Mouse (Mus musculus): ENCODE results near the gene Glipr2. TPM values are rescaled to one million over a fixed set of nuclear protein-coding genes. Genes with fewer than 3 reads are reported as not detected.

Glipr2 gene
- polyA plus RNA-seq, 1 experiment from 2014 or later: 77.4 TPM

DNA sequence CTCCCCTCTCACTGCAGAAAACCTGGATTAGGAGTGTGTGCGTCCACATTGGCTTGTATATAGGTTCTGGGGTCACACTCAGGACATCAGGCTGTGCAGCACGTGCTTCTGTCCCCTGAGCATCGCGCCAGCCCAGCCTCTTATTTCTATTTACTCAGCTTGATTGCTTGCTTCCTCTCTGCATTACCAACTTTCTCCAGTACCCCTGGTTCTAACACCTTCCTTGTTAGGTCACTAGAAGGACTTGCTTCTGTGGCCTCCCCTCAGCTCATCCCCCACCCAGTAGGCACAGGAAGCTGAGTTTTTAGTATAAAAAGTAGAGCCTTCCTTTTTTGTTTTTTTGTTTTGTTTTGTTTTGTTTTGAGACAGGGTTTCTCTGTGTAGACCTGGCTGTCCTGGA is 21.0 kb upstream of the Glipr2 start:
- WGBS: 60% methylated on average over 4 of the region's 4 CpGs

DNA sequence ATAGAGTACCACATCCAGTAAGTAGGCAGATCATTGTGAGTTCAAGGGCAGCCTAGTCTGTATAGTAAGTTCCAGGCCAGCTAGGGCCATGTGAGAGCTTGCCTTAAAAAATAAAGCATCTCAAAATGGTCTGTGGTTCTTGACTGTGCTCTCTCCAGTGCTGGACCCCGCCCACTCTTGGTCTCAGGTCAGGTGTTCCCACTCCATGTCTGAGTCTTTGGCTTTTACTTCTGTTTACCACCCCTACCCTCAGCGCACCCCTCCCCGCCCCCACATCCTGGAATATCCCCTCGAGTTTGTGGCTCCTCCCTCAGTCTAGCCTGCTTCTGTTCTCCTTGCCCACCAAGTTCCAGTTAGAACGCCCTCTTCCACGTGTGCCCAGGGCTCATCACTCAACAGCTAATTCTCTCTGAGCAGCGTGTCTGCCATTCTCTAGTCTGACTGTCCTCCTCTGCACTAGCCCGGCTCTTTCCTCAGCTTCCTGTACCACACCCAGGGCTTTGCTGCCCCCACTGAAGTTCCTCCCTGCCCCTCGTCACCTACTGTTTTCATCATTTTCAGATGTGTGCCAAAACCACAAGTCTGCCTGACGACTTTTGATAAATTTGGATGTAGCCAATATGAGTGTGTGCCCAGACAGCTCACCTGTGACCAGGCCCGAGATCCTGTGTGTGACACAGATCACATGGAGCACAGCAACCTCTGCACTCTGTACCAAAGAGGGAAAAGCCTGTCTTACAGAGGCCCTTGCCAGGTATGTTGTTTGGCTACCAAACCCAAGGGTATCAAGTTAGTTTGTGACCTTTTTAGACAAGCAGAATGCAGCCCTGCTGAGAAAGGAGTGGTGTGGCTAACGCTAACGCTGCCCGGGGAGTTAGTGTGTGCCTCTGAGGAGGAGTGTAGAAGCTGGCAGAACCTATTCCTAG is 20.2 kb upstream of the Glipr2 start:
- Histone ChIP-seq H3K9ac (no peak overlapping the region), H3K36me3 (ENCODE audit: insufficient read depth) (peaks cover 43% of the 10 kb centered on the region), H3K27me3 (ENCODE audit: insufficient read depth, low read length) (no peaks in the 10 kb centered on the region), H3K27ac (ENCODE audit: low read depth) (no peak overlapping the region), H3K4me3 (ENCODE audit: low read depth, low read length) (no peak overlapping the region), H3K4me2 (no peak overlapping the region), H3K9me3 (ENCODE audit: low read depth, low read length) (no peaks in the 10 kb centered on the region), H3K4me1 (ENCODE audit: insufficient read depth) (no peaks in the 10 kb centered on the region)
- WGBS: 68% methylated on average over 14 of the region's 14 CpGs
- no peak for ATAC-seq (ENCODE audit: insufficient read depth)
- no peak for DNase-seq
- TF ChIP-seq CTCF (IDR thresholded peaks at IDR 0.05; ENCODE audit: low read depth): no peak

More for the DNA sequence above, 21.0 kb upstream of the Glipr2 start:
- ATAC-seq (ENCODE audit: insufficient read depth) (no peak), DNase-seq (no peak)
- Histone ChIP-seq H3K27me3 (ENCODE audit: insufficient read depth, low read length) (no peaks in the 10 kb centered on the region), H3K4me3 (ENCODE audit: low read depth, low read length) (no peak overlapping the region), H3K9me3 (ENCODE audit: low read depth, low read length) (no peaks in the 10 kb centered on the region), H3K4me1 (ENCODE audit: insufficient read depth) (no peaks in the 10 kb centered on the region), H3K27ac (ENCODE audit: low read depth) (no peak overlapping the region), H3K9ac (no peak overlapping the region), H3K4me2 (no peak overlapping the region), H3K36me3 (ENCODE audit: insufficient read depth) (peaks cover 46% of the 10 kb centered on the region)
- TF ChIP-seq CTCF (IDR thresholded peaks at IDR 0.05; ENCODE audit: low read depth): no peak

DNA sequence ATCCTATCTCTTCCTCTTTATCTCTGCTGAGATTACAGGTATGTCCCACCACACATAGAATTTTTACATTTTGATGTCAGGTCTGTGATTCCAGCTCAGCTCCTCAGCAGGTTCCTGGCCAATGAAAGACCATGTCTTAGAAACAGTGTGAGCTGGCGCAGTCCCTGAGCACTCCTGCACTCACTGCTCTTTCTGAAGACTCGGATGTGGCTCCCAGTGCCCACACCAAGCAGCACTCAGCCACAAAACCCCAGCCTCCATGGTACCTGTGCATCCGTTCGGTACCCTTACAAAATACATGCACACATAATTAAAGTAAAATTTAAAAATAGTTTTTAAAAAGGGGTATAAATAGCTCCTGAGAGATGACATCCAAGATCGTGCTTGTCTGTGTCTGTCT is 15.9 kb upstream of the Glipr2 start:
- no peak for ATAC-seq (ENCODE audit: insufficient read depth)
- peaks cover 52% of the 10 kb centered on the region for H3K36me3 ChIP-seq (ENCODE audit: insufficient read depth)
- WGBS: 87% methylated on average over 5 of the region's 5 CpGs

DNA sequence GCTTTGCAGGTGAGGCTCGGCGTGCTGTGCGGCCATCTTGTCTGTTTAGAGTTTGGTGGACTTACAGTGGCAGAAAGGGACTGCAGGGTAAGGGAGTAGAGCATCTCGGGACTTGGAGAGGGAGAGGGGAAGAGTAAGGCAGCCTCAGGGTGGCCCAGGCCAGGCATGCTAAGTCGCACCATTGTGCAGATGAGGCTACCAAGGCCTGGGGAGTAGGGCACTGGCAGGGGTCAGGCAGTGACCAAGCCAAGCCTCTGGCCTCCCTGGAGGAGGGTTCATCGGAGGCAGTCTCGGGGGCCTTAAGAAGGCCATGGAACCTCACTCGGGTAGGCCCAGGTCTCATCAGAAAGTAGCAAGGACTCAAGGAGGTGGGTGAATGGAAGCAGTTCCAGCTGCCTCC is 14.8 kb upstream of the Glipr2 start:
- Histone ChIP-seq H3K9me3 (ENCODE audit: low read depth, low read length) (no peaks in the 10 kb centered on the region), H3K4me2 (no peak overlapping the region), H3K4me3 (ENCODE audit: low read depth, low read length) (no peak overlapping the region), H3K4me1 (ENCODE audit: insufficient read depth) (no peaks in the 10 kb centered on the region), H3K36me3 (ENCODE audit: insufficient read depth) (peaks cover 46% of the 10 kb centered on the region), H3K27me3 (ENCODE audit: insufficient read depth, low read length) (no peaks in the 10 kb centered on the region), H3K9ac (no peak overlapping the region), H3K27ac (ENCODE audit: low read depth) (no peak overlapping the region)
- no peak for DNase-seq
- ATAC-seq (ENCODE audit: insufficient read depth): no peak
- no peak for TF ChIP-seq CTCF (IDR thresholded peaks at IDR 0.05; ENCODE audit: low read depth)
- WGBS: 86% methylated on average over 8 of the region's 8 CpGs

More for the DNA sequence above, 15.9 kb upstream of the Glipr2 start:
- Histone ChIP-seq H3K9me3 (ENCODE audit: low read depth, low read length) (no peaks in the 10 kb centered on the region), H3K27ac (ENCODE audit: low read depth) (no peak overlapping the region), H3K4me3 (ENCODE audit: low read depth, low read length) (no peak overlapping the region), H3K4me1 (ENCODE audit: insufficient read depth) (no peaks in the 10 kb centered on the region), H3K9ac (no peak overlapping the region), H3K4me2 (no peak overlapping the region), H3K27me3 (ENCODE audit: insufficient read depth, low read length) (no peaks in the 10 kb centered on the region)
- TF ChIP-seq CTCF (IDR thresholded peaks at IDR 0.05; ENCODE audit: low read depth): no peak
- DNase-seq: no peak

DNA sequence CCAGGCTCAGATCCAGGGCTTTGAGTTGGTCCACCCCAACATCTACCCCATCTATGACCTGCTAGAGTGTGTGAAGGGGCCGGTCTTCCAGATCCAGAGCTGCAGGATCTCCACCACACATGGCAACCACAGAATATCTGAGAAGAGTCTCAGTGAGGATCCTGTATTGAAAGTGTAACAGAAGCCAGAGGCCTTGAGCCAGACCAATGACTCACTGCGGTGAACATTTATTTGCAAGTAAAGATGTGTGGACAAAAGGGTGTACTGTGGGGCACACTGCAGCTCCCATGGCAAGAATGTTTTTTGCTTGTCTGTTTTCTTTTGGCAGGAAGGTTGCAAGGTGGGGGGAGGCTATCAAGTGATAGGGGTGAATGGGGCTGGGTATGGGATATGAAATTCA is 9.6 kb upstream of the Glipr2 start:
- WGBS: 93% methylated on average over 2 of the region's 2 CpGs
- Histone ChIP-seq H3K9me3 (ENCODE audit: low read depth, low read length) (no peaks in the 10 kb centered on the region), H3K9ac (no peak overlapping the region), H3K27me3 (ENCODE audit: insufficient read depth, low read length) (no peaks in the 10 kb centered on the region), H3K4me2 (no peak overlapping the region), H3K4me1 (ENCODE audit: insufficient read depth) (no peaks in the 10 kb centered on the region), H3K27ac (ENCODE audit: low read depth) (no peak overlapping the region), H3K36me3 (ENCODE audit: insufficient read depth) (peaks cover 11% of the 10 kb centered on the region; the same call in 1 of the 2 replicates), H3K4me3 (ENCODE audit: low read depth, low read length) (no peak overlapping the region)
- no peak for TF ChIP-seq CTCF (IDR thresholded peaks at IDR 0.05; ENCODE audit: low read depth)
- no peak for ATAC-seq (ENCODE audit: insufficient read depth)
- no peak for DNase-seq

DNA sequence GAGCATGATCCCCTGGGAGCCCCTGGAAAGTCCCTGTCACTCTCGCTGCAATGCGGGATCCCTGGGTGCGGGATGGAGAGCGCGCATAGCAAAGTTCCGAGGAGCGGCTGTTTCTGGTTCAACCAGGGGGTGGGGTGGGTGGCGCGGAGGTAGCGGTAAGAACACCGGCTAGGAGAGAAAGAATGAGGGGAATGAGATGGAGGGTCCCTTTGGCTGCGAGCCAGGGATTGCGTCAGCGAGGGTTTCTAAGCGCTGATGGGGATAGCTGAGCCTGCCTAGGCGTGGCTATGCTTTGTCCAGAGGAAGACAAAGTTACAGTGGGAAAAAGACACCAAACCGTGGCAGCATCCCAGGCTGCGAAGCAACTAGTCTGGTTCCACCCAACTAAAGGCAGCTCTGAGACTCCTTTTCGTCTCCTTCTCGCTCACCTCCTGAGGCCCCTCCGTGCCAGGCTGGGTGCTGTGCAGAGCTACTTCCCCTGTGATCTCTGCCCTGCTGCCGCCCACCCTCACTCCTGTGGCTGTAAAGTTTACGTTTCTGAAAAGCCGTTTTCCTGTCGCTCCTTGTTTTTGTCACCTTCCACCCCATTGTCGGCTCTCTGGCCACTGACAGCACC is 753 bp downstream of the Glipr2 start:
- WGBS: under 1% methylated on average over 26 of the region's 26 CpGs
- Histone ChIP-seq H3K4me3 (ENCODE audit: low read depth, low read length) (peak overlapping the region; percentile 65), H3K36me3 (ENCODE audit: insufficient read depth) (no peaks in the 10 kb centered on the region), H3K27me3 (ENCODE audit: insufficient read depth, low read length) (no peaks in the 10 kb centered on the region), H3K9ac (peak overlapping the region; percentile 68), H3K27ac (ENCODE audit: low read depth) (peak overlapping the region; percentile 90), H3K9me3 (ENCODE audit: low read depth, low read length) (no peaks in the 10 kb centered on the region), H3K4me1 (ENCODE audit: insufficient read depth) (peaks cover 10% of the 10 kb centered on the region), H3K4me2 (peak overlapping the region; percentile 92)
- no peak for TF ChIP-seq CTCF (IDR thresholded peaks at IDR 0.05; ENCODE audit: low read depth)
- peak; percentile 74 for ATAC-seq (ENCODE audit: insufficient read depth)
- peak; percentile 94 for DNase-seq

DNA sequence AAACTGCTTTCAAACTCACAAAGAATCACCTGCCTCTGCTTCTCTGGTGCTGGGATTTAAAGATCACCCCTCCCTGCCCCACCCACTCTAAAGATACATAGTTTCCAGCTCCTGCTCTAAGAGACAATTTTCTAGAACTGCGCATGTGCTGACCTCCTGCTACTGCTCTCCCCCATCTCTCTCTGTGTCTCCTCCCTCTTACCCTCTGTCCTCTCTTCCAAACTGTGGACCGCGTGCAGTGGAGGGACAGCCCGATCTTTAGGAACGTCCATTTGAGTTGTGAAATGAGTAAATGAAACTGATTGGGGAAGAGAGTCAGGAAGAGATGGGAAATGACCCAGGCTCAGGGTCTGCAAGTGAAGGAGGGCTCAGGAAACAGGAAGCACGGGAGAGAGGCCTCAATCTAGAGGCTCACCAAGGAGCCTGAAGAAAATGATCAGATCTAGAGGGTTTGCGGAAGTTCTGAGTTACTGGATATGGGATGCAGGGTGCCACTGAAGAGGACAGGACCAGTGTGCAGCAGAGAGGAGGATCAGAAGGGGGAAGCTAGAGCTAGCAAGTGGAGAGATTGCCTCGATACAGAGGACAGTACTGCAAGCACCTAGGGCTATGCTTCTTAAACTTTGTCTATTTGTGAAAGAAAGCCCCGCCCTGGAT is 2.5 kb downstream of the Glipr2 start:
- no peak overlapping the region for H3K9ac ChIP-seq

More for the DNA sequence above, 2.5 kb downstream of the Glipr2 start:
- ATAC-seq (ENCODE audit: insufficient read depth) (no peak), DNase-seq (no peak)
- Histone ChIP-seq H3K36me3 (ENCODE audit: insufficient read depth) (no peaks in the 10 kb centered on the region), H3K9me3 (ENCODE audit: low read depth, low read length) (no peaks in the 10 kb centered on the region), H3K27ac (ENCODE audit: low read depth) (no peak overlapping the region), H3K4me3 (ENCODE audit: low read depth, low read length) (peak overlapping the region; percentile 3; the same call in 1 of the 2 replicates), H3K4me2 (peak overlapping the region; percentile 92), H3K27me3 (ENCODE audit: insufficient read depth, low read length) (no peaks in the 10 kb centered on the region), H3K4me1 (ENCODE audit: insufficient read depth) (peaks cover 13% of the 10 kb centered on the region)
- TF ChIP-seq CTCF (IDR thresholded peaks at IDR 0.05; ENCODE audit: low read depth): no peak
- WGBS: 49% methylated on average over 9 of the region's 9 CpGs
